Mouse (Mus musculus) WW6 (cell line): Measurements from ENCODE around the gene Adgrl4.
A peak's percentile ranks its signal among the peaks of the same experiment; 100 is the strongest.

Source experiments
- DNase-seq: peaks from one replicate; pipeline ENCODE4 v3.0.0-alpha.2; 2013; ENCODE audit warnings: low read depth, low spot score

Gene Adgrl4

GRCm38 (mm10) chr3:151437693-151438092 lies at the start of gene Adgrl4:
TSS of gene Adgrl4 (plus strand) at chr3:151437887.
- peak; percentile 9 for DNase-seq

DNA sequence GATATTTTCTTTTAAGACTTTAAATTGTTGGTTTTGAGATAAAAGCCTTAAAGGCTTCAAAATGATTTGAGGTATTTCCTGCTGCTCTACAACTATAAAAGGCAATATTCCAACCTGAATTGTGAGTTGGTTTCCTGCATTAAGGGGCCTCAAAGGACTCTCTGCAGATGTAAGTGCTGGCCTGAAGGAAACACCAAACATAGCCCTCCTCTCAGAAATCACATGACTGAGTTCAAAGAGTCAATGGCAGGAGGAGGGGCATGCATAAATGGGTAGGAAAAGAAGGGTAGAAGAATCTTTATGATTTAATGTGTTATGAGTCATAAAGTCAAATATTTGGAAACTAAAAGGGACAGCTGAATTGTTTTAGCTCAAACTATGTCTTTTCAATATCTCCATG lies 46.8 kb upstream of the Adgrl4 start:
- DNase-seq = no peak

GRCm38 (mm10) chr3:151392891-151393290 lies 44.8 kb upstream of the Adgrl4 start:
- no peak for DNase-seq

DNA sequence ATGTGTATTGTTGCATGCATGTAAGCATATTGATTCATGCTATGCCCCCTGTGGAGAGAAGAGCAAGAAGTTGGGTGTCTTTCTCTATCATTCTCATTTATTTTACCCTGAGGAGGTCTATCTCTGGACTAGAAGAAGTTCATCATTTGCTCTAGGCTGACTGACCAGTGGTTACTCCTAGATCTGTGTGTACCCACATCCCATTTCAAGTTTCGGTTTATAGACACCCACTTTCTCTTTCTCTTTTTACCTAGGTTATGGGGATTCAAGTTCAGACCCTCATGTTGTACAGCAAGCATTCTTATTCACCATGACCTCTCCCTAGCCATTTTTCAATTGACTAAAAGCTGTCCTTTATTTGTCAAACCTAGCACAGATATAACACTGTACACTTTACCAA lies 44.4 kb upstream of the Adgrl4 start:
- DNase-seq = no peak

GRCm38 (mm10) chr3:151399270-151399669 lies 38.4 kb upstream of the Adgrl4 start:
- no peak for DNase-seq

- no peak for DNase-seq
These were observed 26.7 kb upstream of the Adgrl4 start for GRCm38 (mm10) chr3:151411031-151411430.

- no peak for DNase-seq
These were observed 26.2 kb upstream of the Adgrl4 start for GRCm38 (mm10) chr3:151411488-151411887.

DNA sequence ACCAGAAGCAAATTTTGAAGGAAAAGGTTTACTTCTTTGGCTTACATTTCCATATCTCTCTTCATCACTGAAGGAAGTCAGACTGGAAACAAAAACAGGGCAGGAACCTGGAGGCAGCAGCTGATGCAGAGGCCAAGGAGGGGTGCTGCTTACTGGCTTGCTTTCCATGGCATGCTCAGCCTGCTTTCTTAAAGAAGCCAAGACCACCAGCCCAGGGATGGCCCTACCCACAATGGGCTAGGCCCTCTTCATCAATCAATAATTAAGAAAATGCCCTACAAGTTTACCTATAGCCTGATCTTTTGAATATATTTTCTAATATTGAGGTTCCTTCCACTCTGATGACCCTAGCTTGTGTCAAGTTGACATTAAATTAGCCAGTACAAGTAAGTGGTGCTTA lies 20.8 kb upstream of the Adgrl4 start:
- DNase-seq = no peak

DNA sequence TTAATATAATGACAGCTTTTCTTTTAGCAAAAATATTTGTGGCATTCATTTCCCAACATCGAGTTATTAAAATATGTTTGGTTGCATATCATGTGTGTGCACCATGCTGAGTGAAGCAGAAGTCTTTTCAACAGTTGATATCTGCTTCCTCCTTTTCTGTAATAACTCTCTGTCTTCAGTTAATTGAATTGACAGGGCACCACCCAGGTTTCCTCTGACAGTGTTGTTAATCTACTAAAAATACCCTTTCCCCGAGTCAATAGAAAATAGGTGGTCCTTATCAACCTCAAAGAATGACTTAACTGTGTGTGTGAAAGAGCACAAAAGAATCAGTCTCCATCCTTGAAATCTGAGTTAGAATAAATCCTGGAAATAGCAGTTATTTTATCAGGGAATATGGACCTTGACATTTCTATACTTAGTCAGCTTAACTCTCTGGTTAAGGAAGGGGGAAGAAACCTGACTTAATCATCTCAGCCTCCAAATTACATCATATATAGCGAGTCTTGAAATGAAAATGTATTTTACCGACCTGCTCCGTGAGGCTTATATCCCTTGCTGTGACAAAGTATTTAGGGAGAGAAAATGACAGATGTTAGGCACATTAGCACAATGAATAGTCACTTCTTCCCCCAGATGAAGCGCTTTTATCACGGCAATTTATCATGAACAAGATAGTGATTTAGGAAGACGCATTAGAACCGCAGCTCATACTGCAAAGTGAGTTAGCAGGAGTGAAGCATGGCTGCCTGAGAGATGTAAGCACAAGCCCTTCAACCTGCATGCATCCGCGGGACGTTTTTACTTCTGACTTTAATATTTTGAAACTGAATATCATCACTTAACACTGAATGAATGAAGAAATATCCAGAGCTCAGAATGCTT lies 19.8 kb upstream of the Adgrl4 start:
- no peak for DNase-seq

GRCm38 (mm10) chr3:151424326-151425207 lies 13.1 kb upstream of the Adgrl4 start:
- no peak for DNase-seq

- DNase-seq = no peak
These were observed 7.6 kb upstream of the Adgrl4 start for GRCm38 (mm10) chr3:151430106-151430505.

DNA sequence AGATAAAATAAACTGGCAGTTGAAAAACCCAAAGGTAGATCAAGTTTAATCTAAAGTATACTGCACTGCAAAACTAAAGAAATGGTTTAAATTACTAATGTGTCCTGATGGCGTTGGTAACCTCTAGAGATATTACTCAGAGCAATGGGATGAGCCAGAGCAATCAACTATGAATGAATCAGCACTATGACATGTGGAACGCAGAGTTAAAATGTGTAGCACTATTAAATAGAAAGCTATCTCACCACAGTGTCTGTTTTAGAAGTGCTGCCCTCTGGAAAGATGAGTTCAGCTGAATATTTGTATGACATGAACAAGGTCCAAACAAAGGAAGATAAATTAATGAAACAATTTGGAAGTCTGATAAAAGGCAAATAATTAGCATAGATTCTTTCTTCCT lies 6.2 kb upstream of the Adgrl4 start:
- no peak for DNase-seq

GRCm38 (mm10) chr3:151438364-151438763 lies 677 bp downstream of the Adgrl4 start:
- no peak for DNase-seq

GRCm38 (mm10) chr3:151439976-151440375 lies 2.3 kb downstream of the Adgrl4 start:
- DNase-seq = no peak

GRCm38 (mm10) chr3:151442026-151442425 lies 4.3 kb downstream of the Adgrl4 start:
- no peak for DNase-seq

- DNase-seq = no peak
These were observed 5.8 kb downstream of the Adgrl4 start for GRCm38 (mm10) chr3:151443486-151443885.

DNA sequence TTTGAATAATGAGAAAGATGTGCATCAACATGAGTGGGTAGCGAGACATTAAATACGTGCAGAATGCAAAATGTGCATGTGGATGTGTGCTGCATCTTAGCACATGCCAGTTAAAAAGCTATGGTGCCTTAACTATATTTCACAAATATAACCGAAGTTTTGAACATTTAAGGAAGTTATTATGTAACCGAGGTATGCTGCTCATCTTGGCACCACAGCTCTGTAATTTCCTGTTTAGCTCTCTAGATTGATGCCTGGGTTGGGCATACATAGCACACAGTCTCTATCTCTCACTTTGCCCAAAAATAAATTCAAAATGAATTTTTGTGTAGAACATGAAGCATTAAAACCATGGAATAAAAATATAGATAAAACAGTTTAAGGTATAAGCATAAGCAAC lies 6.6 kb downstream of the Adgrl4 start:
- no peak for DNase-seq

DNA sequence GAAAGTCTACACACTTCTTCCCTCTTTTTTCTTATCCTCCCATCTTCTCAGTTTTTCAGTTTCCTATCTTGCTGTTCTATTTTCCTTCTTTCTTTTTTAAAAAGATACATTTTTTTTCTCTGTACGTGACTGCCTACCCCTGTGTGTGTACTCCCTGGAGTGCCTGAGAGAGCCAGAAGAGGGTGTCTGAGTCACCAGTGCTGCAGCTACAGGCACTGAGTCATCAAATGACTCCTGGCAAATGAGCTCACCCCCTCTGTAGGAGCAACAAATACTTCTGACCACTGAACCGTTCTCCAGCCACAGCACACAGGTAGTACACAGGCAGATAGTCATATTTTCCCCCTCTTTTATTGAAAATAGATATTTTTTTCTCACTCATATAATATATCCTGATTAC lies 8.2 kb downstream of the Adgrl4 start:
- DNase-seq = no peak

DNA sequence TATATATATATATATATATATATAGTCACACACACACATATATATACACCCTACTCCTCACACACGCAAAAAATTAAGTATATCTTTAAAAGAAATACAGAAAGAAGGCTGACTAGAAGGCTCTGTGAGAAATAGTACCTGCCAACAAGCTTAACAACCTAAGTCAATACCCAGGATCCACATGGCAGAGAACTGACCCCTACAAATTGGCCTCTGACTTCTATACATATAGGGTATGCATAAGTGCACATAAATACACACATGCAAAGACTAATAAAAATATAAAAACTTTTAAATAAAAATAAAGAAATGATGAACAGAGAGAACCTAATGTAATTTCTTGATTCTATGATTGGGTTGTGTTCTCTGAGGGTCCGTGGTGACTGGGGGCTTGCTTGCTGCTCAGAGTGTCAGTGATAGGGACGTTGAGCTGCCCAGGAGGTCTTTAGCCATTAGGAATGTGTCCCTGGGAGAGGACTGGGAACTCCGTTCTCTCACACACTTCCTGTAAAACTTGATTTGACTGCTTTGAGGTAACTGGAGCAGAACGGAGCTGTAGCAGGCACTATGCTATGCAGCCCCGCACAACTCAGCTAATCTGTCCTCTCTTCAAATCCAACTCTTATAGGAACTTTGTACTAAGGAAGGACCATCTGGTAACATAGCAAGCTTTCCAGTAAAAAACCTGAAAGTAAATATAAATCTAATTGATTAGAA lies 17.5 kb downstream of the Adgrl4 start:
- no peak for DNase-seq

GRCm38 (mm10) chr3:151459430-151460190 lies 21.9 kb downstream of the Adgrl4 start:
- no peak for DNase-seq

DNA sequence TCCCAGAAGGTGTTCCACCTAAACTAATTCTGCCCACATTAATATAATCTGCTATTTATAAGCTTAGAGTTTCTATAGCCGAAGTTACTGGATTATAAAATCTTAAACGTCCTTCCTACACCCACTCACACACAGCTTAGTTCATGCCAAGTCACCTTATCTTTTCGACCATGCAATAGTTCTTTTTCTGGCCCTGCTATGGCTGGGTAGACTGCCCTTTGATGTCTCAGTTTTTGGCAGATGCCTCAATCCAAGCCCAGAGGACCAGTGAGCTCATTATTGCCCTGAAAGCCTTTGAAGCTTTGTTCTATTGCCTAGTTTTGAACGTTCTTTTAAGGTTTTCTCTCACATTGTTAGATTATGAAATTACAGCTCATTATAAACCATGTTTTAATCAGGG lies 27.5 kb downstream of the Adgrl4 start:
- DNase-seq = no peak
